Mouse (Mus musculus) thymus, postnatal 36 days (tissue): ENCODE results near the gene Chaf1b.

Experiments used
- DNase-seq, 2 experiments: peaks; one replicate each; pipeline ENCODE4 v3.0.0; 2022; ENCODE audit warnings: mixed read lengths in 2 of 2

Chaf1b gene

GRCm38 (mm10) chr16:93913881-93914576 lies 30.3 kb downstream of the Chaf1b start:
- no peak for DNase-seq

GRCm38 (mm10) chr16:93915338-93915849 lies 31.7 kb downstream of the Chaf1b start:
- DNase-seq = peak; percentile 67 to 69

GRCm38 (mm10) chr16:93917712-93918678 lies 34.3 kb downstream of the Chaf1b start:
- DNase-seq = peak; percentile 78 to 84

GRCm38 (mm10) chr16:93918679-93919060 lies 35.0 kb downstream of the Chaf1b start:
- no peak for DNase-seq

GRCm38 (mm10) chr16:93919189-93919588 lies 35.5 kb downstream of the Chaf1b start:
- no peak for DNase-seq

- DNase-seq = no peak
Measured at GRCm38 (mm10) chr16:93920673-93921072, 37.0 kb downstream of the Chaf1b start.

GRCm38 (mm10) chr16:93922835-93923389 lies 39.2 kb downstream of the Chaf1b start:
- DNase-seq = no peak

- no peak for DNase-seq
Measured at GRCm38 (mm10) chr16:93923788-93924187, 40.1 kb downstream of the Chaf1b start.

GRCm38 (mm10) chr16:93925684-93926247 lies 42.1 kb downstream of the Chaf1b start:
- DNase-seq = no peak

GRCm38 (mm10) chr16:93929370-93930032 lies 45.8 kb downstream of the Chaf1b start:
- no peak for DNase-seq

- DNase-seq = no peak
Measured at GRCm38 (mm10) chr16:93932185-93933168, 48.8 kb downstream of the Chaf1b start.

- no peak for DNase-seq
Measured at GRCm38 (mm10) chr16:93934588-93934987, 50.9 kb downstream of the Chaf1b start.

GRCm38 (mm10) chr16:93935009-93935408 lies 51.3 kb downstream of the Chaf1b start:
- peak; percentile 26 to 43 for DNase-seq

GRCm38 (mm10) chr16:93938400-93938846 lies 54.7 kb downstream of the Chaf1b start:
- peak; percentile 41 to 59 for DNase-seq

GRCm38 (mm10) chr16:93939961-93940360 lies 56.3 kb downstream of the Chaf1b start:
- no peak for DNase-seq

- DNase-seq = no peak
Measured at GRCm38 (mm10) chr16:93941781-93942567, 58.3 kb downstream of the Chaf1b start.

- DNase-seq = no peak
Measured at GRCm38 (mm10) chr16:93942796-93943502, 59.2 kb downstream of the Chaf1b start.

GRCm38 (mm10) chr16:93944301-93944700 lies 60.6 kb downstream of the Chaf1b start:
- no peak for DNase-seq

- DNase-seq = no peak
Measured at GRCm38 (mm10) chr16:93947396-93947795, 63.7 kb downstream of the Chaf1b start.
